Mouse (Mus musculus): ENCODE results near the gene Cnn3.

DNA sequence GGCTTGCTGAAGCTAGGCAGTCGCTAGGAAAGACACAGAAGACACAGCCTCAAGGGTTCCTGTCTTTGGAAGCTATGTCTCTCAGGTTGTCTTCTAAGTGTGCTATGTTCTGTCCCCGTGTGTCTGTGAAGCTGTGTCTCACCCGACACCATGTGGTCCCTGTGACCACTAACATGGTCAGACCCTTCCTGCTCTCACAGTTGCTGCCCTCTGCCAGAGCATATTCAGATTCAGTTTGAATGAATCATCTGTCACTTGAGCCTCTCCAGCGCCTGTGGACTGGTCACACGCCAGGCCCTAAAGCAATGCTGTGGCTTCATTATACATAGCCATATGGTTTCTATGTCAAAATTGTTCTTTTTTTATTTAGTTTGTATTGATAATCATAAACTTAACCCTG, 46.6 kb upstream of the Cnn3 start:
- no peak for TF ChIP-seq CTCF (IDR thresholded peaks at IDR 0.05; ENCODE audit: insufficient read depth, low read depth, low read length)
- no peak for TF ChIP-seq POLR2A (IDR thresholded peaks at IDR 0.05; ENCODE audit: insufficient read depth, low read depth, low read length)

Data from olfactory bulb, adult 2 months (tissue).